Mouse (Mus musculus): ENCODE results near the gene Fpgs. TPM values are rescaled to one million over a fixed set of nuclear protein-coding genes. Genes with fewer than 3 reads are reported as not detected.
A peak's percentile ranks its signal among the peaks of the same experiment; 100 is the strongest.

Fpgs gene
- polyA plus RNA-seq, 1 experiment from 2014 or later: 30.1 TPM

DNA sequence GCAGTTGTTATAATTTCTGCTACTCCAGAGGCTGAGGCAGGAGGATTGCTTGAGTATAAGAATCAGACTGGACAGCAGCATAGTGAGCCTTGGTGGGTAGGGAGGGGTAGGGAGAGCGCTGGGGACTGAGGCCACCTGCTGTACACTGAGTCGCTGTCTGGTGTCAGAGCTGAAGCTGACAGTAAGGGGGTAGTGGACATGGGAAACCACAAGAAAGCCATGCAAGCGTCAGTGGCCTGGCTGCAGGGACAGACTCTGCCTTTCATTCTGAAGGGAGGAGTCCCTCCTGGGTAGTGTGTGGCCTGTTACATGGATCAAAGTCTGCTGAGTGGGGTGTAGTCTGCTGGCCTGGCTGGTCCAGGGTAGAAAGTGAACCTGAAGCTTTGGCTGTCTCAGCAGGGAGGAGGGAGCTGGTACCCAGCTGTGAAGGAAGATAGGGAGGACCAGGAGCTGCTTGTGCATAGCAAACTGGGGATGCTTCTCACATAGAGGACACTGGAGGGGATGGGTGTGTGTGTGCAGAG is 32.4 kb upstream of the Fpgs start:
- WGBS: 52% methylated on average over 3 of the region's 3 CpGs
- 0 out of 2 replicates have a peak overlapping the region, but pooled peaks have one; percentile 9 for H3K27ac ChIP-seq

GRCm38 (mm10) chr2:32734933-32735332 is 31.0 kb upstream of the Fpgs start:
- Histone ChIP-seq H3K4me1 (replicated peaks) (peaks cover 34% of the 10 kb centered on the region), H3K9me3 (no peaks in the 10 kb centered on the region), H3K27me3 (replicated peaks) (peaks cover 4% of the 10 kb centered on the region; the same call in 1 of the 2 replicates), H3K9ac (no peak overlapping the region), H3K4me3 (replicated peaks) (no peak overlapping the region), H3K36me3 (no peaks in the 10 kb centered on the region), H3K27ac (peak overlapping the region; percentile 45), H3K4me2 (replicated peaks) (no peak overlapping the region; the same call in 1 of the 2 replicates)
- 58% methylated on average over 4 of the region's 4 CpGs for WGBS
- no peak for ATAC-seq

More for the DNA sequence above, 32.4 kb upstream of the Fpgs start:
- H3K4me2 ChIP-seq (replicated peaks): no peak overlapping the region
- H3K36me3 ChIP-seq: no peaks in the 10 kb centered on the region
- peaks cover 35% of the 10 kb centered on the region for H3K4me1 ChIP-seq (replicated peaks)
- no peak overlapping the region for H3K9ac ChIP-seq
- ATAC-seq: peak; percentile 57
- H3K4me3 ChIP-seq (replicated peaks): no peak overlapping the region
- H3K9me3 ChIP-seq: no peaks in the 10 kb centered on the region
- peaks cover 14% of the 10 kb centered on the region for H3K27me3 ChIP-seq (replicated peaks)

GRCm38 (mm10) chr2:32734480-32734879 is 30.5 kb upstream of the Fpgs start:
- no peak overlapping the region; the same call in 1 of the 2 replicates for H3K4me2 ChIP-seq (replicated peaks)
- WGBS: 36% methylated on average over 4 of the region's 4 CpGs

DNA sequence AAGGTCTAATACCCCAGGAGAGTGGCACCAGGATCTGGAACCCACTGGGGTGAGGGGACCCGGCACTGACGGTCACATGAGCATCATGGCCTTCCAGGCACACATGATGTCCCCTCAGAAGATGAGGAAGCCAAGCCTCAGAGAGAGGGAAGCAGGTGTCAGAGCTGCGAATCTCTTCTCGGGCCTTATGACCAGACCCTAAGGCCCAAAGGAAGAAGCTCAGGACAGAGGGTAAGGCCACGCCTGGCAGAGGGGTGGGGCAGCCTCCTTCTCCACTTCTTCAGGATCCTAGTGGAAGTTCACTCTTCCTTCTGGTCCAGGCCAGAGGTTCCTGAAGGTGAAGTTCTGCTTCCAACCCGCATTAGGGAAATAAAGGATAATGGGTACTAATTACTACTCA is 28.8 kb upstream of the Fpgs start:
- no peaks in the 10 kb centered on the region for H3K9me3 ChIP-seq
- peaks cover 38% of the 10 kb centered on the region for H3K4me1 ChIP-seq (replicated peaks)
- 0 out of 2 replicates have a peak overlapping the region, but pooled peaks have one; percentile 17 for H3K27ac ChIP-seq
- H3K4me2 ChIP-seq (replicated peaks): no peak overlapping the region
- no peaks in the 10 kb centered on the region for H3K36me3 ChIP-seq
- H3K27me3 ChIP-seq (replicated peaks): no peaks in the 10 kb centered on the region
- H3K9ac ChIP-seq: no peak overlapping the region
- ATAC-seq: no peak
- WGBS: 72% methylated on average over 6 of the region's 6 CpGs
- H3K4me3 ChIP-seq (replicated peaks): no peak overlapping the region

More at GRCm38 (mm10) chr2:32734480-32734879, 30.5 kb upstream of the Fpgs start:
- H3K27ac ChIP-seq: peak overlapping the region; percentile 45
- no peaks in the 10 kb centered on the region for H3K36me3 ChIP-seq
- no peaks in the 10 kb centered on the region; the same call in 1 of the 2 replicates for H3K27me3 ChIP-seq (replicated peaks)
- H3K9me3 ChIP-seq: no peaks in the 10 kb centered on the region
- no peak overlapping the region for H3K9ac ChIP-seq
- ATAC-seq: peak; percentile 18; the same call in 1 of the 2 replicates
- no peak overlapping the region for H3K4me3 ChIP-seq (replicated peaks)
- H3K4me1 ChIP-seq (replicated peaks): peaks cover 31% of the 10 kb centered on the region

DNA sequence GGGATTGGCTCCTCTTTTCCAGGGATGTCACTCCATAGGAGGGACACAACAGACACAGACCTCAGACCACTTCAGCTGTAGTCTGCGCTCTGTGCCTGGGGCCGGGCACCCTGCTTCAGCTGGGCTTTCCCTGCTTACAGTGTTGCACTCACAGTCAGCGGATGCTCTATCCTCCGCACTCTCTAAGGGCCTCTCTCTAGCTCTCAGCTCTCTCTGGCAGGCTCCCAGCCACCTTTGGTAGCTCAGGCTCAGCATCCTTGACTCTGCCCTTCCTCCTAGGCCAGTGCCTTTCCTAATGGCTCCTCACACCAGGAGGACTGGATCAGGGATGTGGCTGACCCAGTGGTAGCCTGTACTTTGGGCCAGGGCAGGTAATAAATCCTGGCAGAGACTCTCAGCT is 28.0 kb upstream of the Fpgs start:
- Histone ChIP-seq H3K9me3 (no peaks in the 10 kb centered on the region), H3K4me3 (replicated peaks) (no peak overlapping the region), H3K4me2 (replicated peaks) (peak overlapping the region; percentile 70), H3K27ac (peak overlapping the region; percentile 73), H3K4me1 (replicated peaks) (peaks cover 43% of the 10 kb centered on the region), H3K27me3 (replicated peaks) (no peaks in the 10 kb centered on the region), H3K9ac (no peak overlapping the region), H3K36me3 (no peaks in the 10 kb centered on the region)
- WGBS: 42% methylated on average over 4 of the region's 4 CpGs
- no peak for ATAC-seq

DNA sequence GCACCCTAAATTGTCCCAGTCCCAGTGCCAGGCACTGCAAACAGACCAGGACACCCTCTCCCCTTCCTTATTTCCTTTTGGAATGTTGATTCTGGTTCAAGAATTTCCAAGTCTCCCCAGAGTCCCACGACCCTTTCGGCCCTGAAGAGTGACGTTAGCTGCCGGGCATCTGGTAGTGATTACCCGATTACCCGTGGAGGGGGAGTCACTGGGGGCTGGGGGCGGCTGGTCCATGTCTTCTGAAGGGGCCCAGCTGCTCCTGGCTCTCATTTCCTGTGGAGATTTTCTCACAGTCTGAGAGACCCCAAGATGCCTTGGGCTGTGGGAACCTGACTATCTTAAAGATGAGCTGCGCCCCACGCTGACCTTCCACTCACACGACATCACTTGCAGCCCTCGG is 26.9 kb upstream of the Fpgs start:
- ATAC-seq: peak; percentile 5; the same call in 1 of the 2 replicates
- H3K27ac ChIP-seq: peak overlapping the region; percentile 73
- H3K4me1 ChIP-seq (replicated peaks): peaks cover 38% of the 10 kb centered on the region
- no peaks in the 10 kb centered on the region for H3K36me3 ChIP-seq
- H3K9me3 ChIP-seq: no peaks in the 10 kb centered on the region
- no peak overlapping the region for H3K4me3 ChIP-seq (replicated peaks)
- peak overlapping the region; percentile 70 for H3K4me2 ChIP-seq (replicated peaks)
- 31% methylated on average over 11 of the region's 11 CpGs for WGBS
- H3K27me3 ChIP-seq (replicated peaks): no peaks in the 10 kb centered on the region
- no peak overlapping the region for H3K9ac ChIP-seq

DNA sequence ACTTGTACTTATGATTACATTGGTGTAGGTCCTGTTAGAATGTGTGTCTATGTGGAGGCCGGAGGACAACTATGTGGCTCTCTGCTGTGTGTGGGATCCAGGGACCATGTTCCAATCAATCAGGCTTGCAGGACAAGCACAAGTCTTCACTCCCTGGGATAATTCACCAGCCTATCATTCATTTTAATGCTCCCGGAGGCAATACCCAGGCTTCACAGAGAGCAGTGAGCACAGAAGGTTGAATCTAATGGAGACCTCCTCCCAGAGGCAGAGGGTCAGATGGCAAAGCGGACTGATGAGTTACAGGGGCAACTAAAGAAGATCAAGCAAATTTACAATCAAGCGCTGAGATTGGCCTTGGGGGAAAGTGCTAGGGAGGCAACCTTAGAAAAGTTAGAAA is 25.6 kb upstream of the Fpgs start:
- no peak overlapping the region for H3K9ac ChIP-seq
- peak overlapping the region; percentile 70 for H3K4me2 ChIP-seq (replicated peaks)
- H3K27ac ChIP-seq: peak overlapping the region; percentile 73
- peaks cover 35% of the 10 kb centered on the region for H3K4me1 ChIP-seq (replicated peaks)
- no peaks in the 10 kb centered on the region for H3K9me3 ChIP-seq
- no peak for ATAC-seq
- WGBS: 64% methylated on average over 4 of the region's 4 CpGs
- no peaks in the 10 kb centered on the region for H3K27me3 ChIP-seq (replicated peaks)
- no peaks in the 10 kb centered on the region for H3K36me3 ChIP-seq
- peak overlapping the region; percentile 12; the same call in 1 of the 2 replicates for H3K4me3 ChIP-seq (replicated peaks)

DNA sequence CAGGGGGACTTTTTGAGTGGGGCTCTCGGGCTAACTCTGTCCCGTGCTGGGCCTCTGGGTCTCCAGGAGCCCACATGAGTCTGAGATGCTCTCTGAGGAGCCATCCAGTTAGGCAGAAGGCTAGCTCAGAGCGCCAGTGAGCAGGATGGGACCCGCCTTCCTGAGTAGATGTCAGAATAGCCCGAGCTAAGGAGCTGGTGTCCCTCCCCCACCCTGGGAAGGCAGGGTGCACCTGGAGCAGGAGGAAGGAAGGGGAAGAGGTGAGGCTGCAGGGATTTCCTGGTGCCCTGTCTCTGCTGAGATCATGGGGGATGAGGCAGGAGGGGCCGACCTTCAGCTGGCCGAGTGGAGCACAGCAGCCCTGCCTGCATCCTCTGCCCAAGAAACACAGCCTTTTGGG is 24.5 kb upstream of the Fpgs start:
- WGBS: 32% methylated on average over 7 of the region's 7 CpGs
- Histone ChIP-seq H3K27ac (peak overlapping the region; percentile 42; the same call in 1 of the 2 replicates), H3K4me3 (replicated peaks) (peak overlapping the region; percentile 40), H3K4me2 (replicated peaks) (peak overlapping the region; percentile 70), H3K9me3 (no peaks in the 10 kb centered on the region), H3K4me1 (replicated peaks) (peaks cover 33% of the 10 kb centered on the region), H3K36me3 (no peaks in the 10 kb centered on the region), H3K9ac (peak overlapping the region; percentile 33), H3K27me3 (replicated peaks) (no peaks in the 10 kb centered on the region)
- peak; percentile 2; the same call in 1 of the 2 replicates for ATAC-seq

- no peaks in the 10 kb centered on the region for H3K36me3 ChIP-seq
- WGBS: under 1% methylated on average over 16 of the region's 16 CpGs
- H3K4me1 ChIP-seq (replicated peaks): peaks cover 31% of the 10 kb centered on the region
- H3K27ac ChIP-seq: peak overlapping the region; percentile 61; the same call in 1 of the 2 replicates
- H3K27me3 ChIP-seq (replicated peaks): no peaks in the 10 kb centered on the region
- H3K4me2 ChIP-seq (replicated peaks): peak overlapping the region; percentile 70
- no peaks in the 10 kb centered on the region for H3K9me3 ChIP-seq
- ATAC-seq: peak; percentile 96
- H3K4me3 ChIP-seq (replicated peaks): peak overlapping the region; percentile 40
- H3K9ac ChIP-seq: peak overlapping the region; percentile 49
Measured at GRCm38 (mm10) chr2:32727435-32727834, 23.5 kb upstream of the Fpgs start.

GRCm38 (mm10) chr2:32724832-32725790 is 21.2 kb upstream of the Fpgs start:
- no peaks in the 10 kb centered on the region for H3K36me3 ChIP-seq
- H3K9ac ChIP-seq: no peak overlapping the region
- peaks cover 38% of the 10 kb centered on the region for H3K4me1 ChIP-seq (replicated peaks)
- H3K9me3 ChIP-seq: no peaks in the 10 kb centered on the region
- no peak overlapping the region for H3K27ac ChIP-seq
- no peak overlapping the region for H3K4me2 ChIP-seq (replicated peaks)
- H3K4me3 ChIP-seq (replicated peaks): no peak overlapping the region
- no peak for ATAC-seq
- 68% methylated on average over 16 of the region's 16 CpGs for WGBS
- no peaks in the 10 kb centered on the region for H3K27me3 ChIP-seq (replicated peaks)

DNA sequence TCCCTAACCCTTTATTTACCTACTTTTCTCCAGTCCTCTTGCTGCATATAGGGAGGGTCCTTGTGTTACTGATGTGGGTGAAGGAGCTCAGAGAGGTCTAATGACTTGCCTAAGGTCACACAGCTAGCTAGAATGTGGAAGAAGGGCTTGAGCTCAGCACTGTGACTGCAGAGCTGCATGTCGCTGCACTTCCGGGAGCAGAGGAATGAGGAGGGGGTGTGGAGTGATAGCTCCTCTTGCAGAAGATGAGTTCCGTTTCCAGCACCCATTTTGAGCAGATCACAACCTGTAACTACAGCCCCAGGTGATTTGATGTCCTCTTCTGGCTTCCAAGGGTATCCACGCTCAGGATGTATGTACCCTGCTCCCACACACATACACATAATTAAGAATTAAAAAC is 20.2 kb upstream of the Fpgs start:
- 80% methylated on average over 4 of the region's 4 CpGs for WGBS
- Histone ChIP-seq H3K27me3 (replicated peaks) (no peaks in the 10 kb centered on the region), H3K9me3 (no peaks in the 10 kb centered on the region), H3K4me3 (replicated peaks) (no peak overlapping the region), H3K36me3 (no peaks in the 10 kb centered on the region), H3K4me1 (replicated peaks) (peaks cover 38% of the 10 kb centered on the region), H3K9ac (no peak overlapping the region), H3K4me2 (replicated peaks) (no peak overlapping the region), H3K27ac (no peak overlapping the region)
- ATAC-seq: no peak

DNA sequence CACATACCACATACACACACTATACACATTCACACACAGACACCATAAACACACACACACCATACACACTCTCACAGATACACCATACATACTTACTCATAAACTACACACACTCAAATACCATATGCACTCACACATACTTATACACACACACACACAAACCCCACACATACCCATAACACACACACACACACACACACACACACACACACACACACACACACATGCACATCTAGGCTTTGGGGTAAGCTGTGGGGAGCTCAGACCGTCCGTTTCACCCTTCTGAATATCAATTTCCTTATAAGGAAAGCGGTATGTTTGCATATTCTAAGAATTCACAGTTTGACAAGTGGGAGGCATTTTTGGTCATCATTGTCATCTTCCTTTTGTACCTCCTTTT is 18.6 kb upstream of the Fpgs start:
- WGBS: 49% methylated on average over 3 of the region's 3 CpGs
- Histone ChIP-seq H3K4me3 (replicated peaks) (no peak overlapping the region), H3K27ac (no peak overlapping the region)

More for the DNA sequence above, 18.6 kb upstream of the Fpgs start:
- no peaks in the 10 kb centered on the region for H3K36me3 ChIP-seq
- no peaks in the 10 kb centered on the region for H3K27me3 ChIP-seq (replicated peaks)
- H3K4me2 ChIP-seq (replicated peaks): peak overlapping the region; percentile 47; the same call in 1 of the 2 replicates
- H3K9ac ChIP-seq: no peak overlapping the region
- no peak for ATAC-seq
- H3K9me3 ChIP-seq: no peaks in the 10 kb centered on the region
- H3K4me1 ChIP-seq (replicated peaks): peaks cover 31% of the 10 kb centered on the region
